Mouse (Mus musculus): ENCODE data around the gene Gk5. TPM values are rescaled to one million over a fixed set of nuclear protein-coding genes. Genes with fewer than 3 reads are reported as not detected.

The Gk5 gene
- 2.9 and 3.7 TPM in 2 replicates for polyA plus RNA-seq (2015; fragmentation: Nextera tagmentation; extraction: Ambion mirVana)

DNA sequence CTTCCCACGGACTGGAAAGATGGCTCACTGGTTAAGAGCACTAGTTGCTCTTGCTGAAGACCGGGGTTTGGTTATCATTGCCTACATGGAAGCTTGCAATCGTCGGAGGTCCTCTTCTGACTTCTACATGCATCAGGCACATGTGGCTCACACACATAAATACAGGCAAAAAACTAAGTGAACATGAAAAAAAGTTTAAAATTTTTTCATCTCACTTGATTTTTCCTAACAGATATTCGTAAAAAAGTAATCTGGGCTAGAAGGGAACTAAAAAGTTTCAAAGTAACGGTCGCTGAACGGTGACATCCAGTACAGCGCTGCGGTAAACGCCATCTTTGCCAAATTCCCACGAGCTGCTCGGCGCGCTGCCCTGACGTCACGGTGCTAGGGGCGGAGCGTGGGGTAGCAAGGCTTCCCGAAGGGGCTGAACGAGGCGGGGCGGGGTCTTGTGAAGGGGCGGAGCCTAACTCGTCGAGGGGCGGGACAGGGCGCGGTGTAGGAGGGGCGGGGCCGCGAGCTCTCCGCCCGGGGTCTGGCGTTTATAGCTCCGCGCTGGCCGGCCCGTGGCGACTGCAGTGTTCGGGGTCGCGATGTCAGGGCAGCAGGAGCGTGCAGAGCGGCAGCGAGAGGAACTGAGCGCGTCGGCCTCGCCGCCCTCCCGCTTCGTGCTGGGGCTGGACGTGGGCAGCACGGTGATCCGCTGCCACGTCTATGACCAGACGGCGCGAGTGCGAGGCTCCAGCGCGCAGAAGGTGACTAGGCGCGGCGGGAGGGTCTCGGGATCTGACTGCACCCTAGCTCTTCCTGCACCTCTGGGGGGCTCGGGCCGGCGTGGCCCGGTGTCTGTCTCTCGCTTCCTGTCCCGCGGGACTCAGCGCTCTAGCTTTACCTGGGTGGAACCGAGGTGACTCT lies at the start of gene Gk5:
TSS of gene Gk5 (plus strand) at position 502 of the 912 bp plus-strand sequence.

GRCm38 (mm10) chr9:96195885-96196622 lies 76.9 kb downstream of the Gk5 start, which contains the start of gene Tfdp2:
Tfdp2 (plus strand) TSS chr9:96196275.

Other genes starting within 250 kb of the Gk5 start
- 6.3 and 7.2 TPM in 2 replicates for gene Xrn1, start 164.6 kb upstream of the Gk5 start, polyA plus RNA-seq (2015; fragmentation: Nextera tagmentation; extraction: Ambion mirVana)
- gene Tfdp2, start 76.9 kb downstream of the Gk5 start, polyA plus RNA-seq (2015; fragmentation: Nextera tagmentation; extraction: Ambion mirVana): 18.0 and 23.5 TPM in 2 replicates
- gene Atp1b3, start 245.1 kb downstream of the Gk5 start, polyA plus RNA-seq (2015; fragmentation: Nextera tagmentation; extraction: Ambion mirVana): 124 and 125 TPM in 2 replicates

Data from urinary bladder, postnatal 0 days (tissue).